Mouse (Mus musculus) right cerebral cortex, postnatal 10 days (tissue): ENCODE results near the gene Smarcc2.
"Not testable (repeated sequence)": the region's sequence is repeated elsewhere in the genome, so short reads cannot be mapped to it uniquely, and the experiment has no call there.

Experiments used
- DNase-seq, 2 experiments: peaks; one replicate each; pipeline ENCODE4 v3.0.0; 2021; ENCODE audit warnings: low spot score in 2 of 2

Smarcc2 gene

GRCm38 (mm10) chr10:128492633-128493311 lies 33.7 kb downstream of the Smarcc2 start:
- peak; percentile 70 to 71 for DNase-seq

GRCm38 (mm10) chr10:128493319-128493694 lies 34.3 kb downstream of the Smarcc2 start:
- no peak for DNase-seq

- DNase-seq: peak; percentile 99
Measured at GRCm38 (mm10) chr10:128493695-128494666, 34.9 kb downstream of the Smarcc2 start, which contains the start of gene Myl6. Gene Myl6, minus strand, starts transcription at chr10:128494145.

GRCm38 (mm10) chr10:128494667-128495245 lies 35.7 kb downstream of the Smarcc2 start:
- no peak for DNase-seq

- DNase-seq: no peak
Measured at GRCm38 (mm10) chr10:128495270-128495669, 36.2 kb downstream of the Smarcc2 start.

GRCm38 (mm10) chr10:128495903-128496302 lies 36.9 kb downstream of the Smarcc2 start:
- DNase-seq: no peak

- DNase-seq: no peak
Measured at GRCm38 (mm10) chr10:128496509-128497077, 37.5 kb downstream of the Smarcc2 start.

GRCm38 (mm10) chr10:128497134-128497737 lies 38.2 kb downstream of the Smarcc2 start:
- no peak for DNase-seq

GRCm38 (mm10) chr10:128498590-128498989 lies 39.5 kb downstream of the Smarcc2 start, which contains the start of gene Myl6b:
Gene Myl6b, minus strand, starts transcription at chr10:128498685.
- DNase-seq: peak; percentile 97

GRCm38 (mm10) chr10:128499116-128499671 lies 40.1 kb downstream of the Smarcc2 start:
- DNase-seq: peak; percentile 69 to 79

- DNase-seq: no peak
Measured at GRCm38 (mm10) chr10:128502341-128502740, 43.3 kb downstream of the Smarcc2 start.

- DNase-seq: no peak
Measured at GRCm38 (mm10) chr10:128503532-128503931, 44.5 kb downstream of the Smarcc2 start.

GRCm38 (mm10) chr10:128504012-128504411 lies 45.0 kb downstream of the Smarcc2 start:
- no peak for DNase-seq

- no peak for DNase-seq
Measured at GRCm38 (mm10) chr10:128504641-128505370, 45.8 kb downstream of the Smarcc2 start.

GRCm38 (mm10) chr10:128505371-128505667 lies 46.3 kb downstream of the Smarcc2 start:
- DNase-seq: not testable (repeated sequence)

GRCm38 (mm10) chr10:128505974-128506373 lies 46.9 kb downstream of the Smarcc2 start:
- no peak for DNase-seq

GRCm38 (mm10) chr10:128508260-128508659 lies 49.2 kb downstream of the Smarcc2 start:
- DNase-seq: no peak

GRCm38 (mm10) chr10:128509203-128509602 lies 50.2 kb downstream of the Smarcc2 start:
- DNase-seq: no peak

GRCm38 (mm10) chr10:128509831-128510230 lies 50.8 kb downstream of the Smarcc2 start:
- no peak for DNase-seq

GRCm38 (mm10) chr10:128510301-128510700 lies 51.3 kb downstream of the Smarcc2 start:
- no peak for DNase-seq

GRCm38 (mm10) chr10:128511189-128511588 lies 52.1 kb downstream of the Smarcc2 start:
- no peak for DNase-seq
